Mouse (Mus musculus): Measurements from ENCODE around the gene Hook2.

DNA sequence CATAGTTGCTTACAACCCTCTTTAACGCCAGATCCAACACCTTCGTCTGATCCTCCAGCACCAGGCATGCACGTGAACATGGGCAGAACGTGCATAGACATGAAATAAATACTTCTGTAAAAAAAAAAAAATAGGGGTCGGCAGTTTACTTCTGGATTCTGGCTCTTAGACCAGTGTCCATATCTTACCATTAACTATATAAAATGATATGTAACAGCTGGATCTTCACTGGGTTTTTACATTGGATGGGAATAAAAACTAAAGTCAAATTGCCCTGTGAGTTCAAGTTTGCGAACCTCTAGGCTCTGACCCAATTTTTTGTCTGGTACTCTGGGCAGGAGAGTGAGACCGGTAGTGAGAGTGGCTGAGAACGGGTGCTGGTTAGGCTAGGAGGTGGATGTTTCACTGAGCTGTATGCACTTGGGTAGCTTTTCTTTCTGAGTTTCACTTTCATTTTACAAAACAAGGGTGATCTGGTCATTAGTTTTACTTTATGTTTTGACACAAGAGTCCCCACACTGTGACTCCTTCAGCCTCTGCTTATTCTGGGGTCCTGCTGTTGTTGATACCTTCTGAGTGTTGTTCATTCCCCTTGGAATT, 15.8 kb upstream of the Hook2 start:
- TF ChIP-seq CTCF (IDR thresholded peaks at IDR 0.05; ENCODE audit: extremely low read depth, insufficient read depth, insufficient read length, insufficient replicate concordance) (no peak), POLR2A (IDR thresholded peaks at IDR 0.05; ENCODE audit: low read depth, low read length) (no peak)
